Mouse (Mus musculus): ENCODE data around the gene Smtnl1. TPM values are rescaled to one million over a fixed set of nuclear protein-coding genes. Genes with fewer than 3 reads are reported as not detected.
A peak's percentile ranks its signal among the peaks of the same experiment; 100 is the strongest.

Gene Smtnl1
- total and polyA plus RNA-seq, 3 experiments = not detected

DNA sequence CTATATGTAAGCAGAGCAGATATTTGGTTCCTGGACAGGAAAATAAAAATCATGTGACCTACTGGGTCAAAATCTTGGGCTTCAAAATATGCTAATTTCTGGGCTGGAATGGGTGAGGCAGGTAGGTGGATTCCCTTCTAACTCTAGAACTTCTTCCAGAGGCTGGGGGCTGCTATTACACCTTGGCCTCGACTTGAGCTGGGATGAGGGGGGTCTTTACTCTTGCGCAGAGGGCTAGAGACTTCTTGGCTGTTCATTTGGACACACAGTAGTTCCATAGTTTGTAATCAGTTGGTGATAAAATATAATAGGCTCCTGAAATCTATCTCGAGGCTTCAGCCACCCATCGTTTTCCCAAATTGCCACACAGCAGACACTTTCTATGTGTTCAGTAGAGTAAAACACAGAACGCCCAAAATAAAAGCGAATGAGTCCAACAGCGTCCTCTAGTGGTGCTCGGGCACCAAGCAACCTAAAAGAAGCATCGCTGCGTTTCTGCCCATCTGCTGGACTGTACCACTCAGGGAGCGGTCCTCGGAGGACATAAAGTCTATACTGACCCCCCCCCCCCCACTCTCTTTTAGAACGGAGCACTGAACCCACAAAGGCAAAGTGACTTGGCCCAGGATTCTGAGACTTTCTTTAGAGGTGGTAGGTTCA is 24.5 kb downstream of the Smtnl1 start:
- peak; percentile 86 for DNase-seq (ENCODE audit: low read depth, low spot score)
- Histone ChIP-seq H3K9me3 (replicated peaks; ENCODE audit: insufficient read depth, low read length) (no peaks in the 10 kb centered on the region), H3K27me3 (ENCODE audit: control insufficient read depth in 1 of 2, insufficient read depth in 2 of 2, low read length in 2 of 2) (no peaks in the 10 kb centered on the region), H3K27ac (ENCODE audit: control insufficient read depth, low read depth, low read length) (peak overlapping the region; percentile 24), H3K4me3 (ENCODE audit: control insufficient read depth in 1 of 2, insufficient read depth in 1 of 2, low read depth in 2 of 2, low read length in 2 of 2) (peak overlapping the region; percentile 72 to 86), H3K79me2 (ENCODE audit: control insufficient read depth, insufficient read depth, low read length, poor library complexity) (no peaks in the 10 kb centered on the region), H3K4me1 (ENCODE audit: control insufficient read depth in 1 of 2, insufficient read depth in 2 of 2, low read length in 2 of 2) (peaks cover 0 to 15% of the 10 kb centered on the region in 2 experiments), H3K9ac (ENCODE audit: control insufficient read depth, low read depth, low read length, poor library complexity, severe bottlenecking) (peak overlapping the region; percentile 66; the same call in 1 of the 2 replicates), H3K36me3 (ENCODE audit: control insufficient read depth in 1 of 2, insufficient read depth in 2 of 2, low read length in 2 of 2) (peaks cover 0 to 8% of the 10 kb centered on the region in 2 experiments; a peak in 2 of 4 replicates)
- no peak for TF ChIP-seq E2F4 (IDR thresholded peaks at IDR 0.05; ENCODE audit: borderline replicate concordance, low read depth, low read length)
- peak; percentile 59 for TF ChIP-seq SMC3 (IDR thresholded peaks at IDR 0.05; ENCODE audit: low read depth, low read length)
- TF ChIP-seq TCF12 (IDR thresholded peaks at IDR 0.05; ENCODE audit: low read depth, low read length) = no peak
- 0 out of 2 replicates have a peak, but pooled peaks have one; percentile 23 for TF ChIP-seq USF1 (IDR thresholded peaks at IDR 0.05; ENCODE audit: low read depth, low read length)
- peak; percentile 51; the same call in 1 of the 2 replicates for TF ChIP-seq SIN3A (IDR thresholded peaks at IDR 0.05; ENCODE audit: low read length)
- TF ChIP-seq ZC3H11A (IDR thresholded peaks at IDR 0.05; ENCODE audit: low read depth, low read length) = peak; percentile 64
- TF ChIP-seq CTCF (IDR thresholded peaks at IDR 0.05 in 2 of 3, conservative IDR thresholded peaks at IDR 0.05 in 1 of 3; ENCODE audit: control insufficient read depth in 1 of 3, insufficient read depth in 1 of 3, low read depth in 2 of 3, low read length in 3 of 3, poor library complexity in 1 of 3, severe bottlenecking in 1 of 3) = peak; percentile 82 to 98 (median 88)
- no peak; the same call in 1 of the 2 replicates for TF ChIP-seq BHLHE40 (IDR thresholded peaks at IDR 0.05; ENCODE audit: borderline replicate concordance, low read depth, low read length)
- peak; percentile 16; the same call in 1 of the 2 replicates for TF ChIP-seq HCFC1 (IDR thresholded peaks at IDR 0.05; ENCODE audit: low read depth, low read length)
- TF ChIP-seq RAD21 (IDR thresholded peaks at IDR 0.05; ENCODE audit: low read depth, low read length) = peak; percentile 70

DNA sequence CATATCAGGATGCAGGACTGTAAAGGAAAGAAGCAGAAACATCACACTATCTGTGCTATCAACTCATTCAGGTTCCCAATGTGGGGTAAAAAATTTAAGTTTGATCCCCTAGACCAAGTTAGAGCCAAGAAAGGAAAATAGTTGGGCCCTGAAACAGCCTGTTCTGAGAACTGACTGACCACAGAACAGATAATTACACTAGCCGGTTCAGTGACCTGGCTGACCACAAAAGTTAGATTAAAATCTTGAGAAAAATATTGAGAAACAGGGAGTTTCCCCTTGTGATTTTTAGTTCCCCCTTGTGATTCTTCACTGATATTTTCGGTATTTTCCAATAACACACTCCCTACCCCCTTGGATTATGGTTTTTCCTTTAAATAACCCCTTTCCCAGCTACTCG is 28.6 kb downstream of the Smtnl1 start:
- Histone ChIP-seq H3K27ac (ENCODE audit: control insufficient read depth, low read depth, low read length) (no peak overlapping the region), H3K4me3 (ENCODE audit: control insufficient read depth in 1 of 2, insufficient read depth in 1 of 2, low read depth in 2 of 2, low read length in 2 of 2) (no peak overlapping the region), H3K9ac (ENCODE audit: control insufficient read depth, low read depth, low read length, poor library complexity, severe bottlenecking) (no peak overlapping the region), H3K79me2 (ENCODE audit: control insufficient read depth, insufficient read depth, low read length, poor library complexity) (no peaks in the 10 kb centered on the region), H3K4me1 (ENCODE audit: control insufficient read depth in 1 of 2, insufficient read depth in 2 of 2, low read length in 2 of 2) (peaks cover 0 to 7% of the 10 kb centered on the region in 2 experiments; a peak in 2 of 4 replicates), H3K36me3 (ENCODE audit: control insufficient read depth in 1 of 2, insufficient read depth in 2 of 2, low read length in 2 of 2) (peaks cover 0 to 3% of the 10 kb centered on the region in 2 experiments; a peak in 2 of 4 replicates), H3K9me3 (replicated peaks; ENCODE audit: insufficient read depth, low read length) (no peaks in the 10 kb centered on the region), H3K27me3 (ENCODE audit: control insufficient read depth in 1 of 2, insufficient read depth in 2 of 2, low read length in 2 of 2) (peaks cover 4% of the 10 kb centered on the region in 2 experiments)
- no peak for TF ChIP-seq POLR2AphosphoS2 (IDR thresholded peaks at IDR 0.05; ENCODE audit: low read length)
- TF ChIP-seq E2F4 (IDR thresholded peaks at IDR 0.05; ENCODE audit: borderline replicate concordance, low read depth, low read length) = no peak
- no peak for TF ChIP-seq MAZ (IDR thresholded peaks at IDR 0.05; ENCODE audit: low read depth, low read length)
- TF ChIP-seq ZNF384 (IDR thresholded peaks at IDR 0.05; ENCODE audit: low read depth, low read length) = no peak
- no peak for TF ChIP-seq BHLHE40 (IDR thresholded peaks at IDR 0.05; ENCODE audit: borderline replicate concordance, low read depth, low read length)
- no peak for TF ChIP-seq MYB (IDR thresholded peaks at IDR 0.05; ENCODE audit: low read depth, low read length)
- TF ChIP-seq CTCF (IDR thresholded peaks at IDR 0.05 in 2 of 3, conservative IDR thresholded peaks at IDR 0.05 in 1 of 3; ENCODE audit: control insufficient read depth in 1 of 3, insufficient read depth in 1 of 3, low read depth in 2 of 3, low read length in 3 of 3, poor library complexity in 1 of 3, severe bottlenecking in 1 of 3) = no peak
- no peak for TF ChIP-seq POLR2AphosphoS5 (IDR thresholded peaks at IDR 0.05; ENCODE audit: borderline replicate concordance, low read depth, low read length)
- TF ChIP-seq RCOR1 (IDR thresholded peaks at IDR 0.05; ENCODE audit: low read depth, low read length) = no peak
- TF ChIP-seq MEF2A (IDR thresholded peaks at IDR 0.05; ENCODE audit: extremely low read depth, insufficient replicate concordance, low read depth, low read length, poor library complexity, severe bottlenecking) = no peak
- TF ChIP-seq SMC3 (IDR thresholded peaks at IDR 0.05; ENCODE audit: low read depth, low read length) = no peak
- no peak for TF ChIP-seq RAD21 (IDR thresholded peaks at IDR 0.05; ENCODE audit: low read depth, low read length)
- no peak for TF ChIP-seq EP300 (IDR thresholded peaks at IDR 0.05; ENCODE audit: low read depth in 1 of 2, low read length in 2 of 2)
- TF ChIP-seq MXI1 (IDR thresholded peaks at IDR 0.05; ENCODE audit: low read depth, low read length) = no peak
- no peak for DNase-seq (ENCODE audit: low read depth, low spot score)

Data from MEL (cell line).